Mouse (Mus musculus): ENCODE data around the gene Cir1.

Gene Cir1

GRCm38 (mm10) chr2:73272351-73273248 is 39.9 kb downstream of the Cir1 start:
- peak; percentile 55 for DNase-seq (ENCODE audit: low spot score)

- peak; percentile 93 for DNase-seq (ENCODE audit: low spot score)
Observed at GRCm38 (mm10) chr2:73271459-73272161, 40.9 kb downstream of the Cir1 start, which contains the start of gene Sp9. Gene Sp9 (plus strand): TSS chr2:73271925.

DNA sequence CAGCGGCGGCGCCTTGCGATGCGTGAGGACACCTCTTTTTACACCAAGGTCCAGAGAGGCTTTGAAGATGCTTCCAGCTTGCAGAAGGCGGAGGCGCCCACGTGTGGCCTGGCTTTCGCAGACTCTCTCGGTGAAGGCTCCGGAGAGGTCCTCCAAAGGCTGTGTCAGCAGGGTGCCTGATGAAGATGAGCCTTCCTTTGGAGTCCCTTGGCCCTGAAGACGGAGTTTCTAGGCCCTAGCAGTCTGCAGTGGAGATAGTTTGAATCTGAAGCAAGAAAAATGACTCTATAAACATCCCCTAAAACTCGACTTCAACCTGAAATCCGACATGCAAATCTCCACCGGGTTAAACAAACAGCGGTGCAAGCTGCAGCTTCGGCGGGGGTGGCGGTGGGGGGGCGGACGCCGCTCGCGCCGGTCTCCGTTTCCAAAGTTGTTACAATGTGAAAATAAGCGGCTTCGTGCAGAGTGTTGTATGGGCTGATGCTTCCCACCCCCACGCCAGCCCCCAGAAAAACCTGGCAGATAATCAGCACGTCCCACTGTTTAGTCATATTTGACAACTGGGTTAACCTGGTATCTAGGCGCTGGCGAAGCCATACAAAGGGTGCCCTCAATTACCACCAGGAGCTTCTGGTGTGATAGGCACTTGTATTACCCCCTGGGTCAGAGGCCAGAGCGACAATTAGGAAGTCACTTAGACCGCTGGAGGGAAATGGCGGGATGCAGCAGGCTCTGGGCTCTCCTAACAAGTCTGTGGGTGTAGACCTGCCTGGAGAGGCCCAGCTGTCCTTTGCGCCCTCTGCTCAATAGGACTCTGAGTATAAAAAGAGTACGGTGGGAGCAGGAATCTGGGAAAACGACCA is 41.7 kb downstream of the Cir1 start:
- DNase-seq (ENCODE audit: low spot score): peak; percentile 72

GRCm38 (mm10) chr2:73270071-73270592 is 42.4 kb downstream of the Cir1 start:
- peak; percentile 47 for DNase-seq (ENCODE audit: low spot score)

DNA sequence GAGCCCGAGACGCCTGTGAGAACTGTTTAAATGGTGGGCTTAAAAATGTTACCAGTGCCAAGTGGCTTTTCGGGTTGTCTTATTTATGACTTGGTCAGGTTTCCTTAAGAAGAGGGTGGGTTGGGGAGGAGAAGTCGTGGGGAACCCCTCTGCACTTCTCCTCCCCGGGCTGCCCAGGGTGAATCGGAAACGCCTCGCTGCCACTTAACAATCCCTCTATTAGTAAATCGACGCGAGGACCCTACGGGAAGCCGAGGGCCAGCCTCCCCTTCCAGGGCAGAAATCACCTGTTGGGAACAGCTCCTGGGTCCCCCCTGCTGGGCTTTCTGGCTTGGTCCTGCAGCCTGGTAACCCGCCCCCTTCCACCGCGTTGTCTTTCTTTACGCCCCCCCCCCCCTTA is 42.8 kb downstream of the Cir1 start:
- DNase-seq (ENCODE audit: low spot score): peak; percentile 46

DNA sequence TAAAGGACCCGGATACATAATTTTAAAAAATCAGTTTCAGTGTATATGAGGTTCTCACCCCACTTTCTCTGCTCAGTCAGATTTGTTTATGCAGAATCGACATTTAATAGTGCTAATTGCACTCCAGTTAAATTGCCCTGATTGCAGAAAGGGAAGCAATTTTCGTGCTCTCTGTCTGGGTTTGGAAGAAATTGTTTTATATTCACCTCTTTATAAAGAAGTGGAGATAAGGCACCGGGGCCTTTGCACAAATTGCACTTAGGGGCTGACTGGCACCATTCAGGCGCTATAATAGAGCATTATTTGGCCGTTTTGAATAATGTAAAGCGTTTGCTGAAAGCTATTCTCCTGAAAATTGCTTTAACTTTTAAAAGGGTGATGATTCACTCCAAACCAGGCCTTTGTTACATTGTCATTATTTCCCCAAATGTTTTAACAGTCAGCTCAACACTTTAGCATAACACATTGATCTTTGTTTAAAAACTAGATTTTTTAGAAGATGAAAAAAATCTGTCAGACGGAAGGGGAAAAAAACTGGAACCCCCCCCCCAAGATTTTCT is 43.6 kb downstream of the Cir1 start:
- DNase-seq (ENCODE audit: low spot score): peak; percentile 55

DNA sequence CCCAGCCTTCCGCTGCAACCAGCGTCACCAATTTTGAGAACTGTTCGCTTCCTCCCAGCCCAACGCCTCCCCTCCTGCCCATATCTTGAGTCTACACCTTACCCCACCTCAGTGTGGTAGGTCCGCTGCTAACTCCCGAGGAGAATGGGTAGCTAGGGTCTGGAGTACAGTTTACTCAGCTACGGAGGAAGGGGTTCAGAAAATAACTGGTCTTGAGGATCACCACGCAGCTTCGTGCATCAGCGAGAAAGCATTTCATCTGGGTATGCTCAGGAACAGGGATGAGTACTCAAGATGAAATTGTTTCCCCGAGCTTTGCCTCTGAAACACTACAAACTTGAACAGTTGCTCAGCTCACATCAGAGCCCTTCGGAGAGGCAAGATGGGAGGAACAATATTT is 44.2 kb downstream of the Cir1 start:
- peak; percentile 59 for DNase-seq (ENCODE audit: low spot score)

DNA sequence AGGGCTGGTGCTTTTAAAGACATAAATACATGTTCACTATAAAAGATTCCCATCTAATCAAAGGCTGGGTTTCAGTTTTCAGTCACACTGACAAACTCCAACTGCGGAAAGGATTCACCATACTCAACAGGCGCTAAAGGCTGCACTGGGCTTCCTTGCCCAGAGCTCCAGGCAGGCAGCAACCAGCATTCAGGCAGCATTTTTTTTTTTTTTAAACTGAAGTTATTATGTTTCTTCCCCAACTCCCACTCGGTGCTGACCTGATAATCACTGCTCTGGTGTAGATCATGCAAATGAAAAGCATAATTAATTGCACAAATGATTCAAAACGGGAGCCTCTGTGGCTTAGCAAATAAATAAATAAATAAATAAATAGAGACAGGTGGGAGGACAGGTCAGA is 44.7 kb downstream of the Cir1 start:
- DNase-seq (ENCODE audit: low spot score): no peak

DNA sequence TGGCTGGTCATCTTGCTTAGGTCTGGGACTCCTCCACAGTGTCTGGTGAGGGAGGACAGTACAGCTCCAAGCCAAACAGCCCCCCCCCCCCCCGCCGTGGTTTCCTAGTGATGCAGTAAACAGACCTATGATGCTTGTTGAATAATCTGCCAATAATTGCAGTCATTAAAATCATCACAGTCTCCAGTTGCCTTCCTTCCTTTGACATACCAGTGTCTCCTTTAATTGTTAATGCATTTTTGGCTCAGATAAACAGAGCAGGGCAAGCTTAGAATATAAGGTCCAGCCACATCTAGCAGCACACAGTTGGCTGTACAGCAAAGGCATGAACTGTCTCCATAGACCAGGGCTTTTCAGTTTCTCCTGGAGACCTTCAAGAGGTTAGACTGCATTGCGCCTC is 45.3 kb downstream of the Cir1 start:
- no peak for DNase-seq (ENCODE audit: low spot score)

GRCm38 (mm10) chr2:73266623-73267022 is 45.9 kb downstream of the Cir1 start:
- DNase-seq (ENCODE audit: low spot score): peak; percentile 9

- DNase-seq (ENCODE audit: low spot score): no peak
Observed at GRCm38 (mm10) chr2:73266011-73266410, 46.5 kb downstream of the Cir1 start.

- peak; percentile 38 for DNase-seq (ENCODE audit: low spot score)
Observed at GRCm38 (mm10) chr2:73264611-73265195, 47.8 kb downstream of the Cir1 start.

- DNase-seq (ENCODE audit: low spot score): peak; percentile 78
Observed at GRCm38 (mm10) chr2:73263794-73264610, 48.5 kb downstream of the Cir1 start.

DNA sequence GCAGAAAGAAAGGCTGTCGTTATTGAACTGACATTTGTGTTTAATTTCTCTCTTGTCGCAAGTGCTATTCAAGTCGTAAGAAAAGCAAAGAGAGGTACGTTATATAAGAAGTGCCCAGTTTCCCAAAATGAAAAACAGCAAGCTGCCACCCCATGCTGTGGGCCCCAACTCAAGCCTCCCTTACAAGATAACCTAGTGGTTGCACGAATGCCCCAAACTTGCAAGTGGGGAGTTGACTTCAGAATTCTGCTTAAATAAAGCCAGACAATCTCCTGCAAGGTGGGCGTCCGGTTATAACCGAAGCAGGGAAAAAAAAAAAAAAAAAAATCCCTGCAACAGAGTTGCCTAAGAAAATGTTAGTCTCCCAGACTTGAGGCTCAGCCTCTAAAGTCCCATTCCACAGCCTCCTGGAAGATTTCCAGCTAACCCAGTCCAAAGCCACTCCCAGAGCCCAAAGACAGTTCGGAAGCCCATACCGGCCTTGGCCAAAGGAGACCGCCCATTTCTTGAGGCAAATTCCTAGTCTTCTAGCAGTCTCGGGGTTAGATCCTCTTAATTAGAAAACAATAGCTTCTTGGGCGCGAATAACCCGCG is 49.2 kb downstream of the Cir1 start:
- DNase-seq (ENCODE audit: low spot score): peak; percentile 52

DNA sequence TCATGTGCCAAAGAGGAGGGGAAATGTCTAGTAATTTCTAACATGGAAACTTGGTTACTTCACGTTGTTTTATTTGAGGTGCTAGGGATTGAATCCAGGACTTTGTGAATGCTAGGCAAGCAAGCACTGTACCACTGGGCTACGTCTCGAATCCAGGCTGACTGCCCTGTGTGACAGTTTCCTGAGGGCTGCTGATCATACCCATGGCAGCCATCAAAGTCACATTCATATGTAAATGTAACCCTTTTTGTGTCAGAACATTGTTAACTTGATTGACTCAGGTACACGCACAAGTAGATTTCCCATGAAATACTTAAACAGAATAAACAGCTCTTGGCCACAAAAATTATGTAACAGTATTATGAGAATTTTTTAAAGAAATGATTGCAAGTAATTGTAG is 63.8 kb downstream of the Cir1 start:
- no peak for DNase-seq (ENCODE audit: low spot score)

GRCm38 (mm10) chr2:73241299-73241698 is 71.2 kb downstream of the Cir1 start:
- DNase-seq (ENCODE audit: low spot score): no peak

All from embryo, embryonic 10.5 days (tissue).